Mouse (Mus musculus) gastrocnemius, postnatal 14 days (tissue): ENCODE data around the gene Fam178b. TPM values are rescaled to one million over a fixed set of nuclear protein-coding genes. Genes with fewer than 3 reads are reported as not detected.
"Not testable (repeated sequence)": the region's sequence is repeated elsewhere in the genome, so short reads cannot be mapped to it uniquely, and the experiment has no call there.

Source experiments
- DNase-seq: peaks from one replicate; pipeline ENCODE4 v3.0.0; 2021; ENCODE audit warnings: mixed read lengths
- intact Hi-C: fragments of 180-260 bp; cut with DNase I; formaldehyde crosslinking; loops from one replicate; pipeline ENCODE4 v1.15.1; 2025; ENCODE audit warnings: low total_unique reads
- total RNA-seq, 2 experiments: library from RNA; stranded (reverse); gene quantifications; 2 replicates each; pipeline ENCODE4 v1.2.3; 2021

Gene Fam178b
- total RNA-seq, 2 experiments from 2014 or later: 0.91 to 4.2 TPM

GRCm38 (mm10) chr1:36633920-36634319 lies 49.1 kb downstream of the Fam178b start:
- DNase-seq: no peak
- intact Hi-C loops: loop anchor here (5.0 kb wide), 1 partner anchor 82 kb away; no protein-coding TSS in a partner anchor

GRCm38 (mm10) chr1:36632846-36633245 lies 50.1 kb downstream of the Fam178b start:
- DNase-seq: no peak
- intact Hi-C loops: loop anchor here (5.0 kb wide), 1 partner anchor 81 kb away; no protein-coding TSS in a partner anchor

- DNase-seq: no peak
- intact Hi-C loops: loop anchor here (5.0 kb wide), 1 partner anchor 80 kb away; no protein-coding TSS in a partner anchor
Measured at GRCm38 (mm10) chr1:36632090-36632489, 50.9 kb downstream of the Fam178b start.

GRCm38 (mm10) chr1:36631391-36631790 lies 51.6 kb downstream of the Fam178b start:
- DNase-seq: no peak
- intact Hi-C loops: loop anchor here (5.0 kb wide), 1 partner anchor 79 kb away; no protein-coding TSS in a partner anchor

GRCm38 (mm10) chr1:36630053-36630739 lies 52.8 kb downstream of the Fam178b start:
- no peak for DNase-seq
- intact Hi-C loops: loop anchor here (5.0 kb wide), 1 partner anchor 78 kb away; no protein-coding TSS in a partner anchor

GRCm38 (mm10) chr1:36628585-36628984 lies 54.4 kb downstream of the Fam178b start:
- no peak for DNase-seq
- intact Hi-C loops: no loop called here

GRCm38 (mm10) chr1:36625442-36625841 lies 57.5 kb downstream of the Fam178b start:
- intact Hi-C loops: no loop called here
- DNase-seq: no peak

GRCm38 (mm10) chr1:36615958-36616357 lies 67.0 kb downstream of the Fam178b start:
- intact Hi-C loops: loop anchor here (2.0 kb wide), 1 partner anchor 43 kb away; no protein-coding TSS in a partner anchor
- not testable (repeated sequence) for DNase-seq

GRCm38 (mm10) chr1:36615188-36615587 lies 67.8 kb downstream of the Fam178b start:
- intact Hi-C loops: no loop called here
- no peak for DNase-seq

GRCm38 (mm10) chr1:36614584-36614983 lies 68.4 kb downstream of the Fam178b start:
- intact Hi-C loops: no loop called here
- DNase-seq: no peak

GRCm38 (mm10) chr1:36613374-36613895 lies 69.5 kb downstream of the Fam178b start:
- DNase-seq: no peak
- intact Hi-C loops: no loop called here

GRCm38 (mm10) chr1:36612362-36612761 lies 70.6 kb downstream of the Fam178b start:
- DNase-seq: peak; percentile 45
- intact Hi-C loops: no loop called here

- intact Hi-C loops: no loop called here
- DNase-seq: no peak
Measured at GRCm38 (mm10) chr1:36611449-36612123, 71.4 kb downstream of the Fam178b start.

- intact Hi-C loops: no loop called here
- DNase-seq: no peak
Measured at GRCm38 (mm10) chr1:36608211-36608610, 74.8 kb downstream of the Fam178b start.

GRCm38 (mm10) chr1:36606951-36607350 lies 76.0 kb downstream of the Fam178b start:
- intact Hi-C loops: no loop called here
- no peak for DNase-seq

GRCm38 (mm10) chr1:36604254-36605156 lies 78.5 kb downstream of the Fam178b start:
- DNase-seq: no peak
- intact Hi-C loops: no loop called here

- peak; percentile 68 for DNase-seq
- intact Hi-C loops: no loop called here
Measured at GRCm38 (mm10) chr1:36603361-36603760, 79.6 kb downstream of the Fam178b start.

GRCm38 (mm10) chr1:36602271-36602670 lies 80.7 kb downstream of the Fam178b start:
- DNase-seq: no peak
- intact Hi-C loops: no loop called here

- intact Hi-C loops: no loop called here
- DNase-seq: no peak
Measured at GRCm38 (mm10) chr1:36598411-36598810, 84.6 kb downstream of the Fam178b start.
